Mouse (Mus musculus): ENCODE data around the gene Olfr1535.

Olfr1535 gene

GRCm38 (mm10) chr13:21559793-21560192, at the start of gene Olfr1535:
Gene Olfr1535 (minus strand): TSS chr13:21559893.
- no peak for DNase-seq (ENCODE audit: low read depth)

GRCm38 (mm10) chr13:21591618-21592017, 31.9 kb upstream of the Olfr1535 start:
- DNase-seq (ENCODE audit: low read depth): no peak

- no peak for DNase-seq (ENCODE audit: low read depth)
These were observed 22.0 kb upstream of the Olfr1535 start, which contains the start of gene Olfr1364 for GRCm38 (mm10) chr13:21581659-21582058. Gene Olfr1364 (minus strand): TSS chr13:21581759.

- DNase-seq (ENCODE audit: low read depth): no peak
These were observed 9.1 kb downstream of the Olfr1535 start for GRCm38 (mm10) chr13:21550416-21551110.

GRCm38 (mm10) chr13:21549487-21549886, 10.2 kb downstream of the Olfr1535 start:
- no peak for DNase-seq (ENCODE audit: low read depth)

GRCm38 (mm10) chr13:21542708-21543107, 17.0 kb downstream of the Olfr1535 start, which contains the start of gene Olfr1366:
Gene Olfr1366 (minus strand): TSS chr13:21542808.
- no peak for DNase-seq (ENCODE audit: low read depth)

GRCm38 (mm10) chr13:21530781-21531201, 28.9 kb downstream of the Olfr1535 start, which contains the start of gene Zkscan8:
Gene Zkscan8 (minus strand): TSS chr13:21531120.
- peak; percentile 90 for DNase-seq (ENCODE audit: low read depth)

GRCm38 (mm10) chr13:21530136-21530535, 29.6 kb downstream of the Olfr1535 start:
- peak; percentile 27 for DNase-seq (ENCODE audit: low read depth)

- DNase-seq (ENCODE audit: low read depth): peak; percentile 92
These were observed 53.5 kb downstream of the Olfr1535 start for GRCm38 (mm10) chr13:21506221-21506649.
